Mouse (Mus musculus): ENCODE measurements around the gene Esr2. TPM values are rescaled to one million over a fixed set of nuclear protein-coding genes. Genes with fewer than 3 reads are reported as not detected.

The Esr2 gene
- polyA plus RNA-seq, 1 experiment from 2014 or later, result 0.24 TPM

DNA sequence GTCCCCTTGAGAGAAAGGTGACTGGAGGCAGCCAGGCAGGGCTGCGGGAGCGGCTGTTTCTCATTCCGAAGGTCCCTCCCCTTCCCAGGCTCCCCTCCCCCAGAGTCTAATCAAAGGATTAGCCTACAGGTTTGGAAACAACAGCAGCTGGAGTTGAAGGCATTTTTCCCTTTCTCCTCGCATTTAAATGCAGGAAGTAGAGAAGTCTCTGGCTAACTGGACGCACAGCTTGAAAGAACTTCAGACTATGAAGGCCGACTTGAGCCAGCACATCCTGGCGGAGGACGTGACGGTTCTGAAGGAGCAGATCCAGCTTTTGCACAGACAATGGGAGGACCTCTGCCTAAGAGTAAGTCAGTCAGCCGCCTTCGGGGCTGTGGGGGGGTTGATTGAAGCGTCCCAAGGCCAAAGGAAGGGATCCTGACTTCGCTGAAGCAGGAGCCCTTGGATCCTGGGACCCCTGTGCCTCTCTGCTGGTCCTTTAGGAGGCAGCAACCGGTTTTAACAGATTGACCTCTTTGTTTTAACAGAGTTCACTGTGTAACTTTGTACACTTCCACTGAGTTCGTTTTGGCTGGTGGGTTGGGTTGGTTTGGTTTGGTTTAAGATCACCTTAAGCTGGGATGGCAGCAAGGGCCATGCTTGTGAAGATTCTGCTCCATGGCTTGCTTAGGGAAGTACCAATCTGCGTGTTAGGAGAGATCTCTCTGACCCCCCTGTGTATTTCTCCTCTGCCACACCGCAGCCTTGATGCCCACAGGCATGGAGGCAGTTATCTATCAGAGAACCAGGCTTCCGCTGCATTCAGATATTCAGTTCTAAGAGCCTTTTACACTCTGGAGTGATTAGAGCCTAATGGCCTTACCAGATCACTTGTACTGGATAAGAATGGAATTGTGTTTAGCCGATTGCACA is 104.9 kb downstream of the Esr2 start:
- peaks cover 28% of the 10 kb centered on the region for H3K4me1 ChIP-seq (replicated peaks)
- H3K36me3 ChIP-seq, result peaks cover 66% of the 10 kb centered on the region
- H3K27ac ChIP-seq, result peak overlapping the region; percentile 88
- H3K4me3 ChIP-seq, result peak overlapping the region; percentile 48
- WGBS, result 6% methylated on average over 19 of the region's 19 CpGs
- peak; percentile 61 for DNase-seq (ENCODE audit: low spot score)
- H3K27me3 ChIP-seq (ENCODE audit: insufficient read depth, poor library complexity, severe bottlenecking), result no peaks in the 10 kb centered on the region
- H3K9me3 ChIP-seq, result no peaks in the 10 kb centered on the region

Other genes starting within 250 kb of the Esr2 start
- not detected in 2 replicates for gene Tex21, start 69.5 kb upstream of the Esr2 start, polyA plus RNA-seq (2016; fragmentation: Nextera tagmentation; extraction: Ambion mirVana)
- gene Mthfd1, start 78.0 kb upstream of the Esr2 start, polyA plus RNA-seq (2016; fragmentation: Nextera tagmentation; extraction: Ambion mirVana), result 62.5 and 85.6 TPM in 2 replicates
- gene Akap5, start 147.6 kb upstream of the Esr2 start, polyA plus RNA-seq (2016; fragmentation: Nextera tagmentation; extraction: Ambion mirVana), result 3.7 and 4.0 TPM in 2 replicates
- 16.5 and 17.9 TPM in 2 replicates for gene Zbtb25, start 192.3 kb upstream of the Esr2 start, polyA plus RNA-seq (2016; fragmentation: Nextera tagmentation; extraction: Ambion mirVana)
- gene Zbtb1, start 193.0 kb upstream of the Esr2 start, polyA plus RNA-seq (2016; fragmentation: Nextera tagmentation; extraction: Ambion mirVana), result 5.6 and 7.9 TPM in 2 replicates
- 9.5 and 9.8 TPM in 2 replicates for gene Hspa2, start 226.9 kb upstream of the Esr2 start, polyA plus RNA-seq (2016; fragmentation: Nextera tagmentation; extraction: Ambion mirVana)
- 1.1 and 1.5 TPM in 2 replicates for gene Ppp1r36, start 240.3 kb upstream of the Esr2 start, polyA plus RNA-seq (2016; fragmentation: Nextera tagmentation; extraction: Ambion mirVana)